Mouse (Mus musculus) embryonic fibroblast, embryonic 13.5 days (primary cell): Measurements from ENCODE around the gene Myod1.

ENCODE experiments used
- CTCF ChIP-seq: IDR thresholded peaks from 2 replicates; pipeline ENCODE4 v1.5.1; 2011; ENCODE audit warnings: mild to moderate bottlenecking, control low read depth, low read length, moderate library complexity, borderline replicate concordance; ENCODE audit not compliant: insufficient read depth
- POLR2A ChIP-seq: IDR thresholded peaks from 2 replicates; pipeline ENCODE4 v1.6.1; 2011; ENCODE audit warnings: low read depth, mild to moderate bottlenecking, control low read depth, low read length, moderate library complexity

DNA sequence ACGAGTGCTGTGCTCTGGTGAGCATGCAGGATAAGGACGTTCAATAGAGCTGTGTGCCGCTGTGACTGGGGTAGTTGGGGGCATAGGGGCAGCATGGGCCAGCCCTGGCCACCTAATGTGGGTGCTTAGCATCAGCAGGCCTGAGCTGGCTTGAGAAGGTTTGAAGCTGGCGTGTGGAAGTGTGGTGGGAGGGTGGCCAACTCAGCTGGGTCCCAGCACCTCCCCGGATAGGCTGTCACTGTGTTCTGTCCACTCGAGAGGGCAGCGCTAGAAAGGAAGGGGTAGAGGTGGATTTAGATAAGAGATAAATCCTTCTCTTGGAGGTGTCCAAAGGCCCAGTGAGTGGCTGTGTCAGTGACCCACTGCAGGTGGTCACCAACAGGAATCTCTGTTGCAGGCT is 41.2 kb downstream of the Myod1 start:
- no peak for TF ChIP-seq CTCF
- no peak for TF ChIP-seq POLR2A
